Mouse (Mus musculus) cerebellum, postnatal 10 days (tissue): ENCODE results near the gene Ppard.
A peak's percentile ranks its signal among the peaks of the same experiment; 100 is the strongest.

Experiments used
- DNase-seq, 2 experiments: peaks; one replicate each; pipeline ENCODE4 v3.0.0; 2021; ENCODE audit warnings: mixed read lengths in 2 of 2

Gene Ppard

GRCm38 (mm10) chr17:28287980-28288379, 55.5 kb downstream of the Ppard start:
- peak; percentile 44 to 57 for DNase-seq

GRCm38 (mm10) chr17:28290262-28290661, 57.8 kb downstream of the Ppard start:
- DNase-seq, result peak; percentile 70 to 80

DNA sequence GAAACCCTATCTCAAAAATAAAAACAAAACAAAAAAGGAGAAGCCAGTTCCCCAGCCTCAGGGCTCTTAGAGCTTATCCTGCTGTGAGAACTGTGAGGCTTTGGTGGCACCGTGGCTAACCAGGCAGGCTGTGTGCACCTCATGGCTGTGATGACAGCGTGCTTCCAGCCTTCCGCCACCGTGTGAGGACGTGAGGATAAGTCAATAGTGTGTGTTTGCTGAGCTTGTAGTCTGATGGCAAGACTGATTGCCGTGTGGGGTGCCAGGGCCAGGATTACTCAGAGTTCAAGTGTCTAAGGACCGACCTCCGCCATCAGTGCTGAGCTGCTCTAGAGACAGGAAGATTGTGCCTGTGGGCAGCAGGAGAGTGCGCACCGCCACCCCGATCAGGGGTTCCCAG, 58.2 kb downstream of the Ppard start:
- no peak for DNase-seq

DNA sequence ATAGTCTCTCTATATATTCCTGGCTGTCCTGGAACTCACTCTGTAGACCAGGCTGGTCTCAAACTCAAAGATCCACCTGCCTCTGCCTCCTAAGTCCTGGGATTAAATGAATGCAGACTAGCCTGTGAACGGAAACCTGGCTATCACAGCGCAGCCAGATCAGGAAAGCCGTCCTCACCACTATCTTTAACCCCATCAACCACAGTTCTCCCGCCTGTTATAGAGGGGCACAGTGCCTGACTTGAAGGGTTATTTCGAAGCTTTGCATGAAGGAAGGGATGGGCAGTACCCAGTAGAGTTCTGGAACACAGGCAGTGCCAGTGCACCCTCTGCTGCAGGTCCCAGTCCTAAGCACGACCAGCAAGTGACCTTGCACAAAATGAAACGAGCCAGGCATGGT, 58.8 kb downstream of the Ppard start:
- DNase-seq, result no peak

DNA sequence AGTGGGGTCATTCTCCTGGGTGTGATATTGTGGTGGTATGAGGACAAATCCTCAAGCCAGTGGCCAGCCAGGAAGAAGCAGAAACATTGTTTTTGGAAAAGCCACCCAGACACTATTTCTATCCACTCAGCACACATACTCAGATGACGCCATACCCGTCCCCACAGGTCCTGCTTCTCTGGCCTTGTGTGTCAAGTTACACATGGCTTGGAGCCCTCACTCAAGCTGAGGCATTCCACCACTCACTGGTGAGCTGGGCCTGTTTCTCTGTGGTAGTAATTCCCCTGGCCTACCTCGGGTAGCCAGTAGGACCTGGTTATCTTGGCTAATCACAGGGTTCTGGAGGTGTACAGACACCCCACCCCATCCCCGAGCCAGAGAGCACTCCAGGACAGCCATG, 61.2 kb downstream of the Ppard start:
- DNase-seq, result no peak

DNA sequence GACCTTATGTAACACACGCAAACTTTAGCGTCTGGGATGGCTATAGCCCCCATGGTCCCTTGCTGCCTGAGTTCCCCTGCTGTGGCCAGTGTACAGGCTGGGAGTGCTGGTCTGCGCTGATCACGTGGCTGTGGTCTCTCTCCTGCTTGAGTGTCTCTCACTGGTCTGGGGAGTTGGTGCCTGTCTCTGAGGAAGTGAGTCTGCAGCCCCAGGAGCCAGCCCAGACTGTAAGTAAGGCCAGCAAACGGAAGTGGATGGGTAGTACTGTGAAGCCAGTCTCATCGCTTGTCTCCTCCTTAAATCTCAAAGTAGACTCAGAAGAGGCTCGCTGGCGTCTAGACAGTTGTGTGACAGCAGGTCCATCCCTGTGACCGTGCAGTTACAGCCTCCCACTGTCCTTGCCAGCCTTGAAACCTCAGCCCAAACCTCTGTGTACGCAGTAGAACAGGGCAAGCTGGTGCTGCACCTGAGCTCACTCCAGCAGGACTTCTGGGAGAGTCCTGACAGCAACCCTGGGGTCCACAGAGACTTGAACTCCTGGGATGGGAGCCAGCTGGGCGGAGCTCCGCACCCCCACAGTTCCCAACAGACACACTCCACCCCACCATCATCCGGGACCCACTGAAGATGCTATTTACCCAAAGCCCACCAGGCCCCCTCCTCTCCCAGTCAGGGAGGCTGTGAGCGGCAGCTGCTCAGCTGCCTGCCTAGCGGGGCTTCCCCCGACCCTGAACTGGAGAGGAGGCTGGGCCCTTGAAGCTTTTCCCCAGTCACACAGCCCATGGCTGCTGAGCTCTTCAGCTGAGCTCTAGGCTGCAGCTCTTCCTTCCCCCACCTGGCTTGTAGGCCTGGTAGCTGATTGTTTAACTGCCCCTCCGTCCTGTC, 62.2 kb downstream of the Ppard start:
- no peak for DNase-seq

DNA sequence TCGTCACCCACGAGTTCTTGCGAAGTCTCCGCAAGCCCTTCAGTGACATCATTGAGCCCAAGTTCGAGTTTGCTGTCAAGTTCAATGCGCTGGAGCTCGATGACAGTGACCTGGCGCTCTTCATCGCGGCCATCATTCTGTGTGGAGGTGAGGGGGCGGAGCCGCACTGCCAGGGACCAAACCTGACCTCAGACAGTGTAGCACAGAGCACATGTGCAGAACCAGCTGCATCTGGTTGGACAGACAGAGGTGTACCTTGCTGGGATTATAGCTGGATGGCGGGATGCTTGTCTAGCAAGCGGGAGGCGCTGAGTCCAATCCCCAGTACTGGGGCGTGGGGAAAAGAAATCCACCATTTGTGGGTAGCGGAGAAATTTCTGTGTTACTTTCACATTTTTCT, 66.4 kb downstream of the Ppard start:
- DNase-seq, result no peak

DNA sequence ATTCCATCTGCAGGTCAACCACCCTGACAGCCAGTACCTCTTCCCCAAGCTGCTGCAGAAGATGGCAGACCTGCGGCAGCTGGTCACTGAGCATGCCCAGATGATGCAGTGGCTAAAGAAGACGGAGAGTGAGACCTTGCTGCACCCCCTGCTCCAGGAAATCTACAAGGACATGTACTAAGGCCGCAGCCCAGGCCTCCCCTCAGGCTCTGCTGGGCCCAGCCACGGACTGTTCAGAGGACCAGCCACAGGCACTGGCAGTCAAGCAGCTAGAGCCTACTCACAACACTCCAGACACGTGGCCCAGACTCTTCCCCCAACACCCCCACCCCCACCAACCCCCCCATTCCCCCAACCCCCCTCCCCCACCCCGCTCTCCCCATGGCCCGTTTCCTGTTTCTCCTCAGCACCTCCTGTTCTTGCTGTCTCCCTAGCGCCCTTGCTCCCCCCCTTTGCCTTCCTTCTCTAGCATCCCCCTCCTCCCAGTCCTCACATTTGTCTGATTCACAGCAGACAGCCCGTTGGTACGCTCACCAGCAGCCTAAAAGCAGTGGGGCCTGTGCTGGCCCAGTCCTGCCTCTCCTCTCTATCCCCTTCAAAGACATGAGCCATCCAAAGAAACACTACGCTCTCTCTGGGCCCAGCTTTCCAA, 67.3 kb downstream of the Ppard start:
- no peak for DNase-seq

DNA sequence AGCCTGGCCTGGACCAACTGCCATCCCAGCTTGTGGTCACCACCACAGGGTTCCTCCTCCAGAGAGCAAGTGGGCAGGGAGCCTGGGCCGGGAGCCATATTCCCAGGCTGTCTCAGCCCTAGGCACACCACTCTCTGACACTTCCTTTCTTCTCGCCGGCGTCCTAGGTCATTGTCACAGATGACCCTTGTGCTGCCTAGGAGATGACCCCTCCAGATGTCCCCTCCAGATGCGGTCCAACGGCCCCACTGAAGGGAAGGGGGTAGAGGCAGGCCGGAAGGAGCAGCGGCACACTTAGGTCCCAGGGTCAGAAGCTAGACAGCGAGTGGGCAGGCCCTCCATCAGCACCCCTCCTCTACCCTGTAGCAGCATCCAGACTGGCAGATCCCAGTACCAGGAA, 67.8 kb downstream of the Ppard start:
- DNase-seq, result peak in 1 of 2 experiments; percentile 56

DNA sequence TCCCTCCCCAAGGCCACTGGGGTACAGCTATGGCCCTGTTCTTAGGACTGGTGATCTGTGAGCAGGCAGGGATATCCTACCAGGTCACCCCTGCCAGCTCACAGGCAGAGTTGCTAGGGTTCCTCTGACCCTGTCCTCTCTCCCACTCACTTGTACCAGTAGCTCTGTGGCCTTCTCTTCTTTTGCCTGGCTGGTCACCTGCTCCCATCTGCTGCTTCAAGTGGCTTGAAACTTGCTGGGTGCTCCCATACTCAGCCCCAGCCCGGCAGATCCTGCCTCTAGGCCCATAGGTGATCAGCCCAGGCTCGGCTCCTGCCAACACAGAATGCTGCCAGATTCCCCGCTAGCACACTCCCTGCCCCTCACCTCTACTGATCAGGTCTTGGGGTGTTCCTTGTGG, 68.3 kb downstream of the Ppard start:
- peak; percentile 46 to 50 for DNase-seq

DNA sequence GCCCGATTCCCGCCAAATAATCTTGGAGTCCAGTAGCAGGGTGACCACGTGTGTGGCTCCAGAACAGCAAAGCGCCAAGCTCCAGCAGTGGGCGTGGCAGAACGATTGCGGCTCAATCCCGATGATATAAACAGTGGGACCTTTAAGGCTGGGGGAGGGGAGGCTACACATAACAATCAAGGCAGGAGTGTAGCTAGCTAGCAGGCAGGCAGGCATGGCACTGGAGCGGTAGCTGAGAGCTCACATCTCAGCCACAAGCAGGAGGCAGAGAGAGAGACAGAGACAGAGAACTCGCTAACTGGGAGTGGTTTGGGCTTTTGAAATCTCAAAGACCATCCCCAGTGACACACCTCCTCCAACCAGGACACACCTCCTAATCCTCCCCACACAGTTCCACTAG, 72.7 kb downstream of the Ppard start:
- DNase-seq, result no peak

DNA sequence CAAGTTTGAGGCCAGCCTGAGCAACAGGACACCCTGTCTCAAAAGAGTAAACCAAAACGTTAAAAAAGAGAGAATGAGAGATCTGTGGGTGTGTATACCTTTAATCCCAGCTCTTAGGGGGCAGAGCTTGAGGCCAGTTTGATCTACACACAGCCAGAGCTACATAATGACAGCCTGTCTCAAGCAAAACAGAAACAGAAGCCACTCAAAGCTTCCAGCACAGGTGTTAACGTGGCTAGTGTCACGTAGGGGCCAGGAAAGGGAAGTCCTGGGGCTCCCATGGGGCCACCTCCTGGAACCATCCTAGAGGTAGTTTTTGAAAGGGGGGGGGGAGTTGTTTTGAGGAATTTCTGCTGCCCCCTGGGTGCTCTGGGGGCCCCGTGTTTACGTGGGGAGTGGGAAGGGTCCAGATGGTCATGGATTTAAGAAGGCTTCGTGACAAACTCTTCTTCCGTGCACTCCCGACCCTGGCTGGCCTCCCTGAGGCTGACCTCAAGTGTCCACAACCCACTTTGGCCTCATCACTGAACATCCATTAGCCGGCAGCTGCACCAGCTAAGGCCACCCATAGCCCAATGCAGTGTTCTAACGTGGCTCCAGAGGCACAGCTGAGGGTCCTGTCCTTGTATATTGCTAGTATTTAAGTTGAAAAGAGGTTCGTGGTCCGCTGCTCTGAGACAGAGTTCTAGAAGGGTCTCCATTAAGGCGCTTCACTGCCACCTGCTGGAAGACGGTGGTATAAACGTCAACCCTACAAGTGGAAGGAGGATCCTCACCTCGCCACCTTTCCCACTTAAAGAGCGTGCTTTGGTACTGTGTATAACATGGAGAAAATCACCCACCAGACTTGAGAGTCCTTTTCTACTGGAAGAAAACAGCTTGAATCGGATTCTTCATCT, 76.0 kb downstream of the Ppard start:
- peak; percentile 96 to 98 for DNase-seq

- no peak for DNase-seq
These were observed 78.3 kb downstream of the Ppard start for GRCm38 (mm10) chr17:28310831-28311230.

GRCm38 (mm10) chr17:28311366-28312132, 79.0 kb downstream of the Ppard start:
- peak in 1 of 2 experiments; percentile 10 for DNase-seq

- peak; percentile 62 to 65 for DNase-seq
These were observed 80.0 kb downstream of the Ppard start for GRCm38 (mm10) chr17:28312232-28313211.

- peak; percentile 97 to 98 for DNase-seq
These were observed 80.8 kb downstream of the Ppard start, which contains the start of gene Fance for GRCm38 (mm10) chr17:28313212-28313879. TSS of gene Fance (plus strand) at chr17:28313519.

DNA sequence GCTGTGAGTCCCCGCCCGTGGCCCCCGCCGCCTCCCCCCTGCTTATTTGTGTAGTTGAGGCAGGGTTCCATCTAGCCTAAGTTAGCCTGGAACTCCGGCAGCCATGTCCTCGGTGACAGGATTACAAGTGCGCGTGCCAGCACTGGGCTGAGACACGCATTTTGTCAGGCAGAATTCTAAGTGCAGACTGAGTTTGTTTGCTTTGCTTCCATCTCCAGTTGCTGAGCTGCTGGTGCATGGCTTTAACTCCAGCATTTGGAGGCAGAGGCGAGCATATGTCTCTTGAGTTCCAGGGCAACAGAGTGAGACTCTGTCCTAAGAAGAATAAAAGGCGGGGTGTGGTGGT, 81.4 kb downstream of the Ppard start:
- peak in 1 of 2 experiments; percentile 64 for DNase-seq

- DNase-seq, result peak; percentile 67 to 70
These were observed 83.2 kb downstream of the Ppard start for GRCm38 (mm10) chr17:28315611-28316160.

GRCm38 (mm10) chr17:28316476-28316875, 84.0 kb downstream of the Ppard start:
- peak in 1 of 2 experiments; percentile 13 for DNase-seq

- no peak for DNase-seq
These were observed 84.6 kb downstream of the Ppard start for GRCm38 (mm10) chr17:28317091-28317490.
